Mouse (Mus musculus) small intestine, adult 2 months (tissue): ENCODE data around the gene Dpp10. TPM values are rescaled to one million over a fixed set of nuclear protein-coding genes. Genes with fewer than 3 reads are reported as not detected.

ENCODE experiments used
- H3K27ac ChIP-seq: fragments of 200-500 bp; 2 replicates; pipeline ENCODE4 v1.5.1; 2012; ENCODE audit warnings: low read depth, low read length, control low read depth, inconsistent platforms; ENCODE audit not compliant: insufficient read depth
- H3K27me3 ChIP-seq: fragments of 200-500 bp; 2 replicates; pipeline ENCODE4 v1.6.1; 2012; ENCODE audit warnings: mild to moderate bottlenecking, moderate library complexity, low read length, inconsistent platforms; ENCODE audit not compliant: control insufficient read depth, insufficient read depth
- H3K36me3 ChIP-seq: fragments of 200-500 bp; 2 replicates; pipeline ENCODE4 v1.6.1; 2012; ENCODE audit warnings: mild to moderate bottlenecking, low read length, control low read depth, inconsistent platforms; ENCODE audit not compliant: control insufficient read depth, insufficient read depth
- H3K4me1 ChIP-seq: fragments of 200-500 bp; 2 replicates; pipeline ENCODE4 v1.6.1; 2012; ENCODE audit warnings: low read length, inconsistent platforms, mixed read lengths; ENCODE audit not compliant: control insufficient read depth, insufficient read depth, insufficient read length
- H3K4me3 ChIP-seq: fragments of 200-500 bp; 2 replicates; pipeline ENCODE4 v1.5.1; 2012; ENCODE audit warnings: low read depth, mild to moderate bottlenecking, control low read depth, inconsistent platforms, low read length, moderate library complexity
- CTCF ChIP-seq: fragments of 200-500 bp; IDR thresholded peaks from 2 replicates; pipeline ENCODE4 v1.5.1; 2012; ENCODE audit warnings: low read depth, mild to moderate bottlenecking, control low read depth, inconsistent platforms, low read length, moderate library complexity, mixed read lengths; ENCODE audit not compliant: insufficient replicate concordance, insufficient read length; ENCODE audit errors: extremely low read depth
- POLR2A ChIP-seq: fragments of 200-500 bp; IDR thresholded peaks from 2 replicates; pipeline ENCODE4 v1.6.1; 2012; ENCODE audit warnings: low read depth, mild to moderate bottlenecking, control low read depth, inconsistent platforms, low read length, moderate library complexity
- WGBS: fragments of 180-500 bp; shearing (Covaris S2); methylation state at CpG from one replicate; pipeline ENCODE4 v1.1.7; 2018; 5-methylcytosine and 5-hydroxymethylcytosine counted together
- polyA plus RNA-seq: library from polyadenylated mRNA; depleted of rRNA; stranded (reverse); fragments of >200 nt; gene quantifications from 2 replicates; pipeline ENCODE4 v1.2.3, GENCODE M21; 2012

Gene Dpp10
- polyA plus RNA-seq, 1 experiment = 0.08 TPM

- Histone ChIP-seq H3K36me3 (no peaks in the 10 kb centered on the region), H3K4me1 (no peaks in the 10 kb centered on the region), H3K4me3 (no peak overlapping the region), H3K27ac (no peak overlapping the region), H3K27me3 (no peaks in the 10 kb centered on the region)
- TF ChIP-seq CTCF (no peak), POLR2A (no peak)
Measured at GRCm38 (mm10) chr1:123756055-123756454, 289.3 kb downstream of the Dpp10 start.

DNA sequence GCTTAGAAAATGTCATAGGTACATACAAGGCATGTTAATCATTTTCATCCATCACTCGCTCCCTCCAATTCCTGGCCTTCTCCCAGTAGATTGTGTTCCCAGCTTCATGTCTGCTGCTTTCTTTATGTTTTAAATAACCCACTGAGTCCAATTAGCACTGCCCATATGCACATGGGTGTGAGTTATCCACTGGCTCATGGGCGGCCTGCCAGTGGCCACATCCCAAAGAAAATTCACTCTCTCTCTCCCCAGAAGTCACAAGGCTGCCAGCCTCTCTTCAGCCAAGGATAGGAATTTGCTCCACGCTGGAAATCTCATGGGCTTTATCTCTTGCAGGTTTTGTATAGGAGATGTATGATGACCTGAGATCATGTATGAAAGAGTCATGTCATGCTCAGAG lies 338.1 kb downstream of the Dpp10 start:
- Histone ChIP-seq H3K4me3 (no peak overlapping the region), H3K4me1 (no peaks in the 10 kb centered on the region), H3K36me3 (no peaks in the 10 kb centered on the region), H3K27me3 (no peaks in the 10 kb centered on the region), H3K27ac (no peak overlapping the region)
- TF ChIP-seq CTCF (no peak), POLR2A (no peak)
- 70% methylated on average over 3 of the region's 3 CpGs for whole genome bisulfite sequencing

- Histone ChIP-seq H3K27ac (no peak overlapping the region), H3K4me1 (no peaks in the 10 kb centered on the region), H3K36me3 (no peaks in the 10 kb centered on the region), H3K4me3 (no peak overlapping the region), H3K27me3 (no peaks in the 10 kb centered on the region)
- TF ChIP-seq POLR2A = no peak
- no peak for TF ChIP-seq CTCF
- 69% methylated on average over 2 of the region's 2 CpGs for whole genome bisulfite sequencing
Measured at GRCm38 (mm10) chr1:123658409-123658808, 386.9 kb downstream of the Dpp10 start.

DNA sequence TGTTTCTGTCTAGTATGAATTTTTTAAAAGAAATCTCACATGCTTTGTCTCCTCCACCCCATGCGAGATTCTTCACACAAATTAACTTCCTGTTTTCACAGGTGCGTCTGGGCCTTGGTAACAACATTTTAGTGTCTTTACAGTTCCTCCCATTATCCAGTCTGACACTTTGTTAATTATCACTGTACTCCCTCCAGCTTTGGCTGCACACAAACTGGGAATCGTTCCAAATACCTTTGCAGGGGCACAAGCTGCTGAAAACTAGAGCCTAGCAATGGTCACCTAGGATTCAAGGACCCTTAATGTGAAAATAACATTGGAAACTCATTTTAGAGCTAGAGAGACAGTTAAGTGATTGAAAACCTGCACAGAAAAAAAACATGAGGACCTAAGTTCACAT lies 388.8 kb downstream of the Dpp10 start:
- WGBS = 53% methylated on average over 3 of the region's 3 CpGs
- TF ChIP-seq CTCF (no peak), POLR2A (no peak)

DNA sequence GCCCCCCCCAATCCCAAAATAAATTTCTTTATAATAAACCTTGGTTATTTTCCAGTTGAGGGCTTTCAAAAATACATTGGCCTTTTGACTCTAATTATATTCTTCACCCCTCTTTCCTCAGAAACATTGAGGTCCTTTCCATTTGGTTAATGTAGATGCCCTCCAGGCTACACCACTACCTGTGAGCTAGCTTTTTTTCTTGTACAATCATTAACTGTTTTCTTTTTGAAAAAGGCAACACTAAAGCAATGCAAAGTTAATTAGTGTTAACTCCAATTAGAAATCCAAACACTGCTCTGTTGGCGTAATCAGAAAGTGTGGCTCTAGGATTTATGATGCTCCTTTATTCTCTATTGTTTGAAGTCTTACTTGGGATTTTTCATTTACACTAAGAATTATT lies 407.5 kb downstream of the Dpp10 start:
- TF ChIP-seq POLR2A = no peak
- no peak for TF ChIP-seq CTCF
- no peak overlapping the region for H3K27ac ChIP-seq
- WGBS = 92% methylated on average over 1 of the region's 1 CpGs
- no peaks in the 10 kb centered on the region for H3K36me3 ChIP-seq
- no peaks in the 10 kb centered on the region for H3K27me3 ChIP-seq
- H3K4me1 ChIP-seq = no peaks in the 10 kb centered on the region
- no peak overlapping the region for H3K4me3 ChIP-seq

More for the DNA sequence above, 388.8 kb downstream of the Dpp10 start:
- Histone ChIP-seq H3K27ac (no peak overlapping the region), H3K4me3 (no peak overlapping the region), H3K4me1 (no peaks in the 10 kb centered on the region), H3K27me3 (no peaks in the 10 kb centered on the region), H3K36me3 (no peaks in the 10 kb centered on the region)

DNA sequence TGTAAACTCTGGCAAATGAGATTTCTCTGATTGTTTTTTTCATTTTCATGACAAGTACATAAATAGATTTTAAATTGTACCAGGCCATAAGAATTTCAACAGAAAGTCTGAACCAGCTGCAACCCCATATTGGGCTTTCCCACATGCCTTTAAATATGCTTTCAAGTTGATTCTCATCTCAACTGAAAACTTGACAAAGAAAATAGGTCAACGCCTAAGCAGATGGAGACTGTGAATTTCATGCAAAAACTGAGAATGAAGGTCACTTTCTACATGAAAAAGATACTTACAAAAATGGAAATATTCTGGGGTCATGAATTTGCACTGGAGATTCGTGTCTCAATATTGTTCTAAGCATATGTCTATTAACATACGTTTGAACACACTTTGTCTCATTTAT lies 417.1 kb downstream of the Dpp10 start:
- Histone ChIP-seq H3K27me3 (no peaks in the 10 kb centered on the region), H3K4me3 (no peak overlapping the region), H3K36me3 (no peaks in the 10 kb centered on the region), H3K27ac (no peak overlapping the region), H3K4me1 (no peaks in the 10 kb centered on the region)
- no peak for TF ChIP-seq POLR2A
- TF ChIP-seq CTCF = no peak
- WGBS = 82% methylated on average over 3 of the region's 3 CpGs

- no peak overlapping the region for H3K4me3 ChIP-seq
- H3K4me1 ChIP-seq = no peaks in the 10 kb centered on the region
- no peak for TF ChIP-seq POLR2A
- no peak for TF ChIP-seq CTCF
- no peaks in the 10 kb centered on the region for H3K36me3 ChIP-seq
- no peaks in the 10 kb centered on the region for H3K27me3 ChIP-seq
- no peak overlapping the region for H3K27ac ChIP-seq
Measured at GRCm38 (mm10) chr1:123584857-123585256, 460.5 kb downstream of the Dpp10 start.

GRCm38 (mm10) chr1:123580112-123580511 lies 465.2 kb downstream of the Dpp10 start:
- TF ChIP-seq CTCF = no peak
- no peak overlapping the region for H3K4me3 ChIP-seq
- H3K4me1 ChIP-seq = no peaks in the 10 kb centered on the region
- H3K36me3 ChIP-seq = no peaks in the 10 kb centered on the region
- H3K27ac ChIP-seq = no peak overlapping the region
- 77% methylated on average over 2 of the region's 2 CpGs for WGBS
- no peaks in the 10 kb centered on the region for H3K27me3 ChIP-seq
